Mouse (Mus musculus): ENCODE results near the gene Lypd6.

Lypd6 gene

GRCm38 (mm10) chr2:50066246-50066967, at the start of gene Lypd6:
Lypd6 (plus strand) TSS chr2:50066429.
- DNase-seq (ENCODE audit: low spot score in 2 of 2), result peak; percentile 45

GRCm38 (mm10) chr2:50019477-50019876, 46.8 kb upstream of the Lypd6 start:
- no peak for DNase-seq (ENCODE audit: low spot score in 2 of 2)

- peak in 1 of 2 experiments; percentile 3 for DNase-seq (ENCODE audit: low spot score in 2 of 2)
Measured at GRCm38 (mm10) chr2:50025549-50025948, 40.7 kb upstream of the Lypd6 start.

GRCm38 (mm10) chr2:50028930-50029329, 37.3 kb upstream of the Lypd6 start:
- DNase-seq (ENCODE audit: low spot score in 2 of 2), result no peak

- no peak for DNase-seq (ENCODE audit: low spot score in 2 of 2)
Measured at GRCm38 (mm10) chr2:50044170-50044870, 21.9 kb upstream of the Lypd6 start.

- peak; percentile 18 to 23 for DNase-seq (ENCODE audit: low spot score in 2 of 2)
Measured at GRCm38 (mm10) chr2:50044871-50045470, 21.3 kb upstream of the Lypd6 start.

GRCm38 (mm10) chr2:50045841-50046240, 20.4 kb upstream of the Lypd6 start:
- DNase-seq (ENCODE audit: low spot score in 2 of 2), result no peak

- no peak for DNase-seq (ENCODE audit: low spot score in 2 of 2)
Measured at GRCm38 (mm10) chr2:50048442-50048841, 17.8 kb upstream of the Lypd6 start.

GRCm38 (mm10) chr2:50053893-50054292, 12.3 kb upstream of the Lypd6 start:
- no peak for DNase-seq (ENCODE audit: low spot score in 2 of 2)

GRCm38 (mm10) chr2:50065902-50066245, 355 bp upstream of the Lypd6 start:
- DNase-seq (ENCODE audit: low spot score in 2 of 2), result no peak

- DNase-seq (ENCODE audit: low spot score in 2 of 2), result no peak
Measured at GRCm38 (mm10) chr2:50066968-50067315, 713 bp downstream of the Lypd6 start.

- DNase-seq (ENCODE audit: low spot score in 2 of 2), result no peak
Measured at GRCm38 (mm10) chr2:50069571-50070295, 3.5 kb downstream of the Lypd6 start.

- no peak for DNase-seq (ENCODE audit: low spot score in 2 of 2)
Measured at GRCm38 (mm10) chr2:50072158-50072557, 5.9 kb downstream of the Lypd6 start.

- DNase-seq (ENCODE audit: low spot score in 2 of 2), result no peak
Measured at GRCm38 (mm10) chr2:50084746-50085145, 18.5 kb downstream of the Lypd6 start.

- DNase-seq (ENCODE audit: low spot score in 2 of 2), result no peak
Measured at GRCm38 (mm10) chr2:50087761-50088160, 21.5 kb downstream of the Lypd6 start.

- DNase-seq (ENCODE audit: low spot score in 2 of 2), result no peak
Measured at GRCm38 (mm10) chr2:50096336-50096735, 30.1 kb downstream of the Lypd6 start.

- DNase-seq (ENCODE audit: low spot score in 2 of 2), result no peak
Measured at GRCm38 (mm10) chr2:50100364-50101151, 34.3 kb downstream of the Lypd6 start.

- DNase-seq (ENCODE audit: low spot score in 2 of 2), result no peak
Measured at GRCm38 (mm10) chr2:50101152-50101450, 34.9 kb downstream of the Lypd6 start.

- no peak for DNase-seq (ENCODE audit: low spot score in 2 of 2)
Measured at GRCm38 (mm10) chr2:50103850-50104503, 37.7 kb downstream of the Lypd6 start.

GRCm38 (mm10) chr2:50105590-50105989, 39.4 kb downstream of the Lypd6 start:
- DNase-seq (ENCODE audit: low spot score in 2 of 2), result no peak

- no peak for DNase-seq (ENCODE audit: low spot score in 2 of 2)
Measured at GRCm38 (mm10) chr2:50105992-50106391, 39.8 kb downstream of the Lypd6 start.
